Mouse (Mus musculus) brain, embryonic 14.5 days (tissue): Measurements from ENCODE around the gene Tlk2. TPM values are rescaled to one million over a fixed set of nuclear protein-coding genes. Genes with fewer than 3 reads are reported as not detected.
A peak's percentile ranks its signal among the peaks of the same experiment; 100 is the strongest.

Experiments
- DNase-seq: peaks from one replicate; pipeline ENCODE4 v3.0.0-alpha.2; 2011; ENCODE audit warnings: low read depth
- CTCF ChIP-seq: fragments of 200-500 bp; IDR thresholded peaks from 2 replicates; pipeline ENCODE4 v1.5.1; 2012; ENCODE audit warnings: inconsistent platforms, mild to moderate bottlenecking, moderate library complexity, borderline replicate concordance; ENCODE audit not compliant: insufficient read depth, insufficient read length; ENCODE audit errors: extremely low read depth
- POLR2A ChIP-seq: fragments of 200-500 bp; IDR thresholded peaks from 2 replicates; pipeline ENCODE4 v1.6.1; 2012; ENCODE audit warnings: mild to moderate bottlenecking, inconsistent platforms, borderline replicate concordance; ENCODE audit not compliant: poor library complexity, insufficient read depth, insufficient read length, severe bottlenecking; ENCODE audit errors: extremely low read depth
- polyA plus RNA-seq: library from polyadenylated mRNA; depleted of rRNA; stranded (reverse); fragments of >200 nt; gene quantifications from 2 replicates; pipeline ENCODE4 v1.2.3, GENCODE M21; 2012; rRNA removed

Tlk2 gene
- polyA plus RNA-seq, 1 experiment: 53.9 TPM

DNA sequence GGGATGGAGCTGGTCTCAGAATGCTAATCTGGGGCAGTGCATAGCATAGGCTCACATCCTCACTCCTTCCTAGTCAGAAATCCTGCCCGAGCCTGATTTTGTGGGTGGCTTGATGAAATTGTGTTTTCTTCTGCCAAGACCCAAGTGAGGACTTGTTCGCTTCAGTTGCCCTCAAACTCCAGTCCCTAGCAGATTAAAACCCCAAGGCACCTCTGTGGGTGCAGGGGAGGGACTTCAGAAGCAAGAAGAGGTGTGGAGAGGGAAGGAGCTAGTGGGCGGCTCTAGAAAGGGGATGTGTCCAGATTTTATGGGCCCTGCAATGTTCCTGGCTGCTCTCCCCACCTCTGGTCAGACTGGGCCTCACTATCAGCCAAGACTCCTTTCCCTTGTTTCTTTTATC, 152.5 kb downstream of the Tlk2 start:
- TF ChIP-seq CTCF (no peak), POLR2A (no peak)
- no peak for DNase-seq

DNA sequence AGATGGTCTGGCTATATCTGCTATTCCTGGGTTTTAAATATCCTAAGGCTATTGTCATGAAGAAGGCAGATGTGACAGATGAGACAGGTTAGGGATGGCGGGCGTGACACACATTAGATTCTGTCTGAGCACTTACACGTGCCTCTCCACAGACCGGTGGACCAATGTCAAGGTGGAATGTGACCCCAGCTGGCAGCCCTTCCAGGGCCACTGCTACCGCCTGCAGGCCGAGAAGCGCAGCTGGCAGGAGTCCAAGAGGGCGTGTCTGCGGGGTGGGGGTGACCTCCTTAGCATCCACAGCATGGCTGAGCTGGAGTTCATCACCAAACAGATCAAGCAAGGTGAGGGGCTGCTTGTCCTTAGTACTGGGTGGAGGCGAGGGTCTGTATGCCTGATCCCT, 153.1 kb downstream of the Tlk2 start:
- TF ChIP-seq POLR2A: no peak
- no peak for TF ChIP-seq CTCF
- DNase-seq: peak; percentile 44

DNA sequence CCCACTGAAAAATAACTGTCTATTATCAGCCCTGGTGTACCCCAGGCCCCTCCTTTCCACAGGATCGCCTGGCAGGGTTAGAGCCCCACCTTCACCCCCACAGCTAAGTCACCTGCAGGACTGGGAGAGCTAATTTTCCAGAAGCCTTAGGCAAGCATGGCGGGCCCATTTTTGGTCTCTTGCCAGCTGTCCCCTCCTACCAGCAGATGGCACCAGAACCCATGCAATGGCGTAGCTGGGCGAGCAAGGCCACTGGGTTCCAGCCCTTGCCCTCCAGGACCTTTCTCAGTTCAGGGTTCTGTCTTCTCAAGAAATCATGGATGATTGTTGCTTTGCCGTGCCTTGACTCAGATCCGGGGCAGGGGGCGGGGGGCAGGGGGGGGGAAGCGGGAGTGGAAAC, 153.9 kb downstream of the Tlk2 start:
- no peak for TF ChIP-seq POLR2A
- peak; percentile 77 for TF ChIP-seq CTCF

More for the DNA sequence above, 153.9 kb downstream of the Tlk2 start:
- peak; percentile 78 for DNase-seq

Other genes with a start within 250 kb of the Tlk2 start
- 0.11 and 0.18 TPM in 2 replicates for gene Efcab3, start 115.2 kb upstream of the Tlk2 start, polyA plus RNA-seq
- gene Mettl2, start 52.4 kb upstream of the Tlk2 start, polyA plus RNA-seq: 31.7 and 39.4 TPM in 2 replicates
- not detected in 2 replicates for gene Gm10842, start 31.9 kb upstream of the Tlk2 start, polyA plus RNA-seq
- gene Mrc2, start 113.8 kb downstream of the Tlk2 start, polyA plus RNA-seq: 12.5 and 17.3 TPM in 2 replicates